Mouse (Mus musculus) intestine, postnatal 0 days (tissue): ENCODE results near the gene Hmcn1. TPM values are rescaled to one million over a fixed set of nuclear protein-coding genes. Genes with fewer than 3 reads are reported as not detected.

Source experiments
- ATAC-seq: fragments of 200-750 bp; cut with Nextera tagmentation; 2 replicates; pipeline ENCODE4 v1.8.0; 2017; ENCODE audit warnings: mild to moderate bottlenecking, moderate TSS enrichment, moderate library complexity
- H3K27ac ChIP-seq: fragments of 300-500 bp; sonication (generic); 2 replicates; pipeline ENCODE4 v1.5.1; 2014; ENCODE audit warnings: mild to moderate bottlenecking, low read depth, low read length, moderate library complexity
- H3K27me3 ChIP-seq: fragments of 300-500 bp; sonication (generic); replicated peaks from 2 replicates; pipeline ENCODE4 v1.6.1; 2014; ENCODE audit warnings: low read length, mixed read lengths; ENCODE audit not compliant: control insufficient read depth, insufficient read depth
- H3K36me3 ChIP-seq: fragments of 300-500 bp; sonication (generic); 2 replicates; pipeline ENCODE4 v1.6.1; 2014; ENCODE audit warnings: mild to moderate bottlenecking, moderate library complexity; ENCODE audit not compliant: control insufficient read depth, insufficient read depth
- H3K4me1 ChIP-seq: fragments of 300-500 bp; sonication (generic); replicated peaks from 2 replicates; pipeline ENCODE4 v1.6.1; 2014; ENCODE audit warnings: antibody characterized with exemption, low read length, mixed read lengths; ENCODE audit not compliant: control insufficient read depth, insufficient read depth
- H3K4me2 ChIP-seq: fragments of 300-500 bp; sonication (generic); replicated peaks from 2 replicates; pipeline ENCODE4 v1.6.1; 2014; ENCODE audit warnings: low read depth, mild to moderate bottlenecking, moderate library complexity
- H3K4me3 ChIP-seq: fragments of 300-500 bp; sonication (generic); 2 replicates; pipeline ENCODE4 v1.5.1; 2014; ENCODE audit warnings: low read depth, low read length
- H3K9ac ChIP-seq: fragments of 300-500 bp; sonication (generic); 2 replicates; pipeline ENCODE4 v1.6.1; 2014; ENCODE audit warnings: mild to moderate bottlenecking, low read depth, low read length
- H3K9me3 ChIP-seq: fragments of 300-500 bp; sonication (generic); 2 replicates; pipeline ENCODE4 v1.6.1; 2016; ENCODE audit warnings: mixed run types; ENCODE audit not compliant: control insufficient read depth
- CTCF ChIP-seq: sonication (generic); IDR thresholded peaks from 2 replicates; pipeline ENCODE4 v1.5.1; 2016; ENCODE audit warnings: low read depth, mild to moderate bottlenecking, control low read depth, antibody characterized with exemption, moderate library complexity
- WGBS: fragments of 180-500 bp; shearing (Covaris S2); extraction: QIAGEN DNeasy Blood & Tissue Kit; methylation state at CpG from one replicate; pipeline ENCODE4 v1.1.7; 2014; 5-methylcytosine and 5-hydroxymethylcytosine counted together
- polyA plus RNA-seq: library from polyadenylated mRNA; unstranded; fragments of >200 nt; fragmentation: Nextera tagmentation; extraction: Ambion mirVana; gene quantifications from 2 replicates; pipeline ENCODE4 v1.2.1, GENCODE M21; 2015

Gene Hmcn1
- polyA plus RNA-seq, 1 experiment from 2014 or later = 4.2 TPM

- no peaks in the 10 kb centered on the region for H3K36me3 ChIP-seq
- TF ChIP-seq CTCF = no peak
- no peaks in the 10 kb centered on the region for H3K9me3 ChIP-seq
- H3K9ac ChIP-seq = no peak overlapping the region
- H3K27me3 ChIP-seq = no peaks in the 10 kb centered on the region
- H3K4me3 ChIP-seq = no peak overlapping the region
- no peak overlapping the region for H3K27ac ChIP-seq
- no peak for ATAC-seq
- no peak overlapping the region for H3K4me2 ChIP-seq
- no peaks in the 10 kb centered on the region for H3K4me1 ChIP-seq
- WGBS = 88% methylated on average over 3 of the region's 3 CpGs
These were observed 361.4 kb downstream of the Hmcn1 start for GRCm38 (mm10) chr1:150631856-150632171.

GRCm38 (mm10) chr1:150631035-150631855, 362.0 kb downstream of the Hmcn1 start:
- no peak for TF ChIP-seq CTCF
- no peak overlapping the region for H3K4me3 ChIP-seq
- no peak overlapping the region for H3K27ac ChIP-seq
- no peaks in the 10 kb centered on the region for H3K36me3 ChIP-seq
- H3K4me1 ChIP-seq = no peaks in the 10 kb centered on the region
- H3K27me3 ChIP-seq = no peaks in the 10 kb centered on the region
- 89% methylated on average over 17 of the region's 17 CpGs for WGBS
- H3K9me3 ChIP-seq = no peaks in the 10 kb centered on the region
- no peak overlapping the region for H3K4me2 ChIP-seq
- no peak overlapping the region for H3K9ac ChIP-seq
- ATAC-seq = no peak

- no peaks in the 10 kb centered on the region for H3K27me3 ChIP-seq
- H3K36me3 ChIP-seq = no peaks in the 10 kb centered on the region
- H3K9ac ChIP-seq = no peak overlapping the region
- no peak for ATAC-seq
- H3K4me3 ChIP-seq = no peak overlapping the region
- no peak overlapping the region for H3K4me2 ChIP-seq
- 93% methylated on average over 2 of the region's 2 CpGs for WGBS
- no peaks in the 10 kb centered on the region for H3K4me1 ChIP-seq
- no peak overlapping the region for H3K27ac ChIP-seq
- no peaks in the 10 kb centered on the region for H3K9me3 ChIP-seq
- no peak for TF ChIP-seq CTCF
These were observed 370.0 kb downstream of the Hmcn1 start for GRCm38 (mm10) chr1:150623226-150623625.

GRCm38 (mm10) chr1:150610539-150610938, 382.7 kb downstream of the Hmcn1 start:
- ATAC-seq = no peak
- Histone ChIP-seq H3K27ac (no peak overlapping the region), H3K9ac (no peak overlapping the region), H3K4me1 (no peaks in the 10 kb centered on the region), H3K9me3 (no peaks in the 10 kb centered on the region), H3K4me3 (no peak overlapping the region), H3K4me2 (no peak overlapping the region), H3K36me3 (no peaks in the 10 kb centered on the region), H3K27me3 (no peaks in the 10 kb centered on the region)
- WGBS = 87% methylated on average over 9 of the region's 9 CpGs
- TF ChIP-seq CTCF = no peak

- WGBS = 55% methylated on average over 4 of the region's 4 CpGs
- ATAC-seq = no peak
- Histone ChIP-seq H3K27ac (no peak overlapping the region), H3K4me3 (no peak overlapping the region), H3K4me2 (no peak overlapping the region), H3K9ac (no peak overlapping the region), H3K36me3 (peaks cover 3% of the 10 kb centered on the region; the same call in 1 of the 2 replicates), H3K27me3 (no peaks in the 10 kb centered on the region), H3K9me3 (no peaks in the 10 kb centered on the region), H3K4me1 (no peaks in the 10 kb centered on the region)
- no peak for TF ChIP-seq CTCF
These were observed 387.1 kb downstream of the Hmcn1 start for GRCm38 (mm10) chr1:150606173-150606572.

GRCm38 (mm10) chr1:150593614-150594013, 399.6 kb downstream of the Hmcn1 start:
- H3K27me3 ChIP-seq = no peaks in the 10 kb centered on the region; the same call in 1 of the 2 replicates
- H3K4me2 ChIP-seq = no peak overlapping the region
- ATAC-seq = no peak
- H3K9ac ChIP-seq = no peak overlapping the region
- WGBS = 35% methylated on average over 13 of the region's 13 CpGs
- no peak overlapping the region for H3K27ac ChIP-seq
- H3K36me3 ChIP-seq = no peaks in the 10 kb centered on the region
- TF ChIP-seq CTCF = no peak
- no peaks in the 10 kb centered on the region for H3K9me3 ChIP-seq
- no peaks in the 10 kb centered on the region for H3K4me1 ChIP-seq
- H3K4me3 ChIP-seq = no peak overlapping the region

GRCm38 (mm10) chr1:150591253-150591652, 402.0 kb downstream of the Hmcn1 start:
- Histone ChIP-seq H3K9ac (no peak overlapping the region), H3K9me3 (no peaks in the 10 kb centered on the region), H3K4me1 (no peaks in the 10 kb centered on the region), H3K36me3 (no peaks in the 10 kb centered on the region), H3K27ac (no peak overlapping the region), H3K27me3 (no peaks in the 10 kb centered on the region; the same call in 1 of the 2 replicates), H3K4me2 (no peak overlapping the region), H3K4me3 (no peak overlapping the region)
- WGBS = 21% methylated on average over 2 of the region's 2 CpGs
- peak; percentile 82 for TF ChIP-seq CTCF
- no peak for ATAC-seq
